Mouse (Mus musculus) heart, adult 9 months (tissue): ENCODE measurements around the gene Sgce.

ENCODE experiments used
- DNase-seq, 2 experiments: peaks; one replicate each; pipeline ENCODE4 v3.0.0; 2022; ENCODE audit warnings: low spot score in 2 of 2

Gene Sgce

GRCm38 (mm10) chr6:4652596-4653134 is 94.3 kb downstream of the Sgce start:
- no peak for DNase-seq

GRCm38 (mm10) chr6:4647351-4647750 is 99.7 kb downstream of the Sgce start:
- no peak for DNase-seq

- DNase-seq: no peak
Measured at GRCm38 (mm10) chr6:4642068-4642467, 104.9 kb downstream of the Sgce start.

- DNase-seq: no peak
Measured at GRCm38 (mm10) chr6:4634804-4635203, 112.2 kb downstream of the Sgce start.

DNA sequence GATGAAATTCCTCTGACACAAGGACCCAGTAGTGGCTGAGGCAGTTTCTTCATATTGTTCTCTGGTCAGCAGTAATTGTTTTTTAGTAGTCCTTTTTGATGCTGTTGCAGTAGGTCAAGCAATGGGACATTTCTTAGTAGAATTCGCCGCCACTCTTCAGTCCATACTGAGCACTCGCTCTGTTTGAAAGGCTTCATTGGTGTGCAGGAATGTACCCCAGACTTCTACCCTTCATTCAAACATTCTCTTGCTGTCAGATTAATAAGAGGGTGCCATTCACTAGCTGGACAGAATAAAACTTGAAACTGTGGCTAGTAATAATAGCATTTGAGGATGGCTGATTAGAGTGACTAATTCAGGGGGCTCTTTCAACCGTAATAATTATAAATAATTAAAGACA is 113.8 kb downstream of the Sgce start:
- no peak for DNase-seq

- no peak for DNase-seq
Measured at GRCm38 (mm10) chr6:4631464-4631863, 115.5 kb downstream of the Sgce start.
